Mouse (Mus musculus) heart, postnatal 0 days (tissue): Measurements from ENCODE around the gene Birc7. TPM values are rescaled to one million over a fixed set of nuclear protein-coding genes. Genes with fewer than 3 reads are reported as not detected.

Experiments used
- ATAC-seq: fragments of 200-750 bp; cut with Nextera tagmentation; 2 replicates; pipeline ENCODE4 v1.8.0; 2017; ENCODE audit warnings: low read depth, moderate number of reproducible peaks, moderate library complexity; ENCODE audit not compliant: insufficient read depth
- DNase-seq: peaks from one replicate; pipeline ENCODE4 v3.0.0-alpha.2; 2016; ENCODE audit warnings: low spot score
- H3K27ac ChIP-seq: fragments of 300-500 bp; sonication (generic); 2 replicates; pipeline ENCODE4 v1.5.1; 2014; ENCODE audit warnings: low read depth, mild to moderate bottlenecking
- H3K27me3 ChIP-seq: fragments of 300-500 bp; sonication (generic); 2 replicates; pipeline ENCODE4 v1.6.1; 2014; ENCODE audit warnings: low read length, mixed read lengths; ENCODE audit not compliant: control insufficient read depth, insufficient read depth
- H3K36me3 ChIP-seq: fragments of 300-500 bp; sonication (generic); replicated peaks from 2 replicates; pipeline ENCODE4 v1.6.1; 2014; ENCODE audit warnings: low read length, mixed read lengths; ENCODE audit not compliant: control insufficient read depth, insufficient read depth
- H3K4me1 ChIP-seq: fragments of 300-500 bp; sonication (generic); 2 replicates; pipeline ENCODE4 v1.6.1; 2014; ENCODE audit warnings: antibody characterized with exemption; ENCODE audit not compliant: control insufficient read depth, insufficient read depth
- H3K4me2 ChIP-seq: fragments of 300-500 bp; sonication (generic); 2 replicates; pipeline ENCODE4 v1.6.1; 2014; ENCODE audit warnings: low read depth, mild to moderate bottlenecking, low read length, moderate library complexity
- H3K4me3 ChIP-seq: fragments of 300-500 bp; sonication (generic); 2 replicates; pipeline ENCODE4 v1.5.1; 2014; ENCODE audit warnings: low read depth, low read length
- H3K9ac ChIP-seq: fragments of 300-500 bp; sonication (generic); replicated peaks from 2 replicates; pipeline ENCODE4 v1.6.1; 2014; ENCODE audit warnings: low read depth, low read length, mixed read lengths
- H3K9me3 ChIP-seq: fragments of 300-500 bp; sonication (generic); replicated peaks from 2 replicates; pipeline ENCODE4 v1.6.1; 2016; ENCODE audit warnings: low read length; ENCODE audit not compliant: control insufficient read depth
- CTCF ChIP-seq: IDR thresholded peaks from 2 replicates; pipeline ENCODE4 v1.5.1; 2016; ENCODE audit warnings: antibody characterized with exemption, control low read depth, low read depth
- EP300 ChIP-seq: IDR thresholded peaks from 2 replicates; pipeline ENCODE4 v1.6.1; 2016; ENCODE audit warnings: antibody characterized with exemption, low read depth
- WGBS: fragments of 180-500 bp; shearing (Covaris S2); extraction: QIAGEN DNeasy Blood & Tissue Kit; methylation state at CpG from one replicate; pipeline ENCODE4 v1.1.7; 2014; 5-methylcytosine and 5-hydroxymethylcytosine counted together
- microRNA-seq: library from miRNA; unstranded; fragments of <30 nt; microRNA quantifications from one replicate; pipeline ENCODE4, GENCODE M21; 2016
- polyA plus RNA-seq: library from polyadenylated mRNA; unstranded; fragments of >200 nt; fragmentation: Nextera tagmentation; extraction: Ambion mirVana; gene quantifications from 2 replicates; pipeline ENCODE4 v1.2.1, GENCODE M21; 2015
- total RNA-seq: library from RNA; depleted of rRNA; stranded (reverse); fragments of >200 nt; gene quantifications from 2 replicates; pipeline ENCODE4 v1.2.3, GENCODE M21; 2014; ENCODE audit warnings: low replicate concordance; rRNA removed

The Birc7 gene
- total and polyA plus RNA-seq, 2 experiments from 2014 or later: 0.10 to 0.84 TPM

- Histone ChIP-seq H3K4me1 (peaks cover 17% of the 10 kb centered on the region), H3K4me3 (no peak overlapping the region), H3K27ac (no peak overlapping the region), H3K9ac (no peak overlapping the region; the same call in 1 of the 2 replicates), H3K36me3 (0 out of 2 replicates have a peak, but pooled peaks cover 4% of the 10 kb centered on the region), H3K27me3 (0 out of 2 replicates have a peak, but pooled peaks cover 5% of the 10 kb centered on the region), H3K9me3 (no peaks in the 10 kb centered on the region), H3K4me2 (no peak overlapping the region)
- 2% methylated on average over 5 of the region's 5 CpGs for WGBS
- peak; percentile 53 for DNase-seq
- ATAC-seq: no peak
- TF ChIP-seq CTCF (peak; percentile 90), EP300 (no peak)
These were observed 35.1 kb downstream of the Birc7 start for GRCm38 (mm10) chr2:180963956-180964355.

- H3K9ac ChIP-seq: peak overlapping the region; percentile 92
- ATAC-seq (0 out of 2 replicates have a peak, but pooled peaks have one; percentile 17), DNase-seq (peak; percentile 51)
- H3K27me3 ChIP-seq: no peaks in the 10 kb centered on the region
- WGBS: 12% methylated on average over 14 of the region's 14 CpGs
- H3K4me3 ChIP-seq: peak overlapping the region; percentile 82
- peaks cover 24% of the 10 kb centered on the region for H3K36me3 ChIP-seq
- no peak for TF ChIP-seq EP300
- TF ChIP-seq CTCF: peak; percentile 43
- H3K4me1 ChIP-seq: peaks cover 19% of the 10 kb centered on the region
- no peaks in the 10 kb centered on the region for H3K9me3 ChIP-seq
- H3K27ac ChIP-seq: peak overlapping the region; percentile 92
- H3K4me2 ChIP-seq: peak overlapping the region; percentile 78
These were observed 37.5 kb downstream of the Birc7 start for GRCm38 (mm10) chr2:180966092-180966882.

GRCm38 (mm10) chr2:180967010-180967763 lies 38.4 kb downstream of the Birc7 start, which contains the start of gene Arfgap1:
Gene Arfgap1, plus strand, starts transcription at chr2:180967225.
- Histone ChIP-seq H3K9me3 (no peaks in the 10 kb centered on the region), H3K4me1 (peaks cover 19% of the 10 kb centered on the region), H3K27me3 (no peaks in the 10 kb centered on the region), H3K4me2 (peak within 1 kb of the TSS; percentile 78), H3K27ac (peak within 1 kb of the TSS; percentile 92), H3K9ac (peak within 1 kb of the TSS; percentile 92), H3K4me3 (peak within 1 kb of the TSS; percentile 82), H3K36me3 (peaks cover 33% of the 10 kb centered on the region)
- TF ChIP-seq EP300 (0 out of 2 replicates have a peak, but pooled peaks have one; percentile 28), CTCF (no peak)
- peak; percentile 92 for ATAC-seq
- peak; percentile 95 for DNase-seq
- WGBS: under 1% methylated on average over 56 of the region's 57 CpGs

GRCm38 (mm10) chr2:180981133-180981532 lies 52.3 kb downstream of the Birc7 start:
- no peak overlapping the region for H3K27ac ChIP-seq
- H3K27me3 ChIP-seq: no peaks in the 10 kb centered on the region
- H3K4me1 ChIP-seq: no peaks in the 10 kb centered on the region
- no peak for TF ChIP-seq CTCF
- no peak for TF ChIP-seq EP300
- no peak overlapping the region for H3K4me3 ChIP-seq
- WGBS: 81% methylated on average over 6 of the region's 6 CpGs
- H3K36me3 ChIP-seq: peaks cover 71% of the 10 kb centered on the region
- no peaks in the 10 kb centered on the region for H3K9me3 ChIP-seq
- no peak for DNase-seq
- no peak overlapping the region for H3K4me2 ChIP-seq
- no peak for ATAC-seq
- no peak overlapping the region for H3K9ac ChIP-seq

Small RNAs within 50 kb of the gene (microRNA-seq; reads per million reads assigned to microRNA genes)
- not detected for gene Mir124a-3

Other genes with a start within 250 kb of the Birc7 start
- 22.8 and 28.3 TPM in 2 replicates for gene Dido1, start 219.0 kb upstream of the Birc7 start, total RNA-seq
- 9.9 and 12.2 TPM in 2 replicates for gene Dido1, start 219.0 kb upstream of the Birc7 start, polyA plus RNA-seq
- 26.7 and 29.8 TPM in 2 replicates for gene Gid8, start 218.9 kb upstream of the Birc7 start, total RNA-seq
- gene Gid8, start 218.9 kb upstream of the Birc7 start, polyA plus RNA-seq: 51.9 and 52.6 TPM in 2 replicates
- gene Slc17a9, start 203.8 kb upstream of the Birc7 start, total RNA-seq: 1.5 TPM in 1 of 2 replicates, not detected in the other
- gene Slc17a9, start 203.8 kb upstream of the Birc7 start, polyA plus RNA-seq: 0.44 and 0.60 TPM in 2 replicates
- gene Bhlhe23, start 152.1 kb upstream of the Birc7 start, total RNA-seq: not detected in 2 replicates
- not detected in 2 replicates for gene Bhlhe23, start 152.1 kb upstream of the Birc7 start, polyA plus RNA-seq
- gene Ythdf1, start 8.1 kb upstream of the Birc7 start, total RNA-seq: 15.8 and 51.0 TPM in 2 replicates
- 27.1 and 27.7 TPM in 2 replicates for gene Ythdf1, start 8.1 kb upstream of the Birc7 start, polyA plus RNA-seq
- gene Nkain4, start 25.7 kb downstream of the Birc7 start, total RNA-seq: 8.6 and 9.8 TPM in 2 replicates
- 27.6 and 29.6 TPM in 2 replicates for gene Nkain4, start 25.7 kb downstream of the Birc7 start, polyA plus RNA-seq
- gene Arfgap1, start 38.2 kb downstream of the Birc7 start, total RNA-seq: 40.9 and 58.7 TPM in 2 replicates
- 51.0 and 51.4 TPM in 2 replicates for gene Arfgap1, start 38.2 kb downstream of the Birc7 start, polyA plus RNA-seq
- gene Col20a1, start 57.5 kb downstream of the Birc7 start, total RNA-seq: 0.15 and 2.0 TPM in 2 replicates
- 0.05 TPM in 2 replicates for gene Col20a1, start 57.5 kb downstream of the Birc7 start, polyA plus RNA-seq
- 0.81 TPM in 1 of 2 replicates, not detected in the other for gene Chrna4, start 114.5 kb downstream of the Birc7 start, total RNA-seq
- gene Chrna4, start 114.5 kb downstream of the Birc7 start, polyA plus RNA-seq: 0.05 and 0.12 TPM in 2 replicates
- 0.04 and 0.08 TPM in 2 replicates for gene Kcnq2, start 206.3 kb downstream of the Birc7 start, total RNA-seq
- gene Kcnq2, start 206.3 kb downstream of the Birc7 start, polyA plus RNA-seq: not detected in 2 replicates
- gene Eef1a2, start 228.0 kb downstream of the Birc7 start, total RNA-seq: 263 and 291 TPM in 2 replicates
- 19.9 and 21.6 TPM in 2 replicates for gene Eef1a2, start 228.0 kb downstream of the Birc7 start, polyA plus RNA-seq